Mouse (Mus musculus): ENCODE data around the gene Wnt9a. TPM values are rescaled to one million over a fixed set of nuclear protein-coding genes. Genes with fewer than 3 reads are reported as not detected.

The Wnt9a gene
- polyA plus RNA-seq, 2 experiments from 2014 or later = not detected

DNA sequence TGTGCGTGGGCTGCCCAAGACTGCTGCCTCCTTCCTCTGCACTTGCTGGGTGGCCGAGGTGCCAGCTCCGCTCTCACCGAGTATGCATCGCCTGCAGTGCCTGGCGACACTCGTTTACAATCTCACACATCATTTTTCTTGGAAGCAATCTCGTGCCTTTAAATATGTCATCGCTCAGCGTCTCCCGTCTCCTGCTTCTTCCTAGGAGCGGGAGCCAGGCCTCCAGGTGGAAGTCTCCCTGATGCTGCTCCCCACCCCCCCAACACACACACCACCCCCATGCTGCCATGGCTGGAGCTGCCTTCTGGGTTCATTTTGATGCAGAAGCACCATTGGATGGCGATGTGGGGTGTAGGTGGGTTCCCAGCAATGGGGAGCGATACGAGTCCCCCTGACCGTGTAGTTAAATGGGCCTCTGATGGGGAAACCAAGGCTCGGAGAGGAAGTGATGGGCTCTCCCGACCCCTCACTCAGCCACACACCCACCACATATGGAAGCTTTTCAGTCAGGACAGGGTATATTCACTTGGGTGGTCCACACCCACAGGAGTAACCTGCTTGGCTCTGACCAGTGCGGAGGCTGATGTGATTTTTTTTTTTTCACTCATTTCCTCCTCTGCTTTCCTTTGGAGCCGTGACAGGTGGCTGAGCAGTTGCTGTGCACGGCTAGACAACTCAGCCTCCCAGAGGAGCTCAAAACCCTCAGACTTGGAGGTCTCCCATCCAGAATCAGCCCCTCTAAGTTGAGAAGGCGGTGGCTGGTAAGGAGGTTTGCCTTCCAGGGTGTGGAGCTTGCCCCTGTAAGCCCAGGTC is 1.5 kb upstream of the Wnt9a start:
- no peak for ATAC-seq

DNA sequence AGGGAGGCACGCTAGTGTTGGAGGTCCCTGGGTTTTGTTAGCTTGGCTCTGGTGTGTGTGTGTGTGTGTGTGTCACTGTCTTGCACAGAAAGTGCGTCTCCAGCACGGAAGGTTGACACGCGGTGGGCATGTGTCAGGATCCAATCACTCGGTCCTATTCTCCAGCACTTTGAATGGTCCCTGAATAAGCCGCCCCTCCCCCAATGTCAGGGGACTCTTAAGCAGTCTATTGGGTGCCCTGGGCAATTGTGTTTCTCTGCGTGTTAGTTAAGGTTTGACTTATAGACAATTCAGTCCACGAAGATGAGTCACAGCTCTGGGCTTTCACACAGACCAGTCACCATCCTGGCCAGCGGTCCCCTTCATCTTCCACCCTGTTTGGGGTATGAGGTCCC is 910 bp upstream of the Wnt9a start:
- no peak for ATAC-seq

DNA sequence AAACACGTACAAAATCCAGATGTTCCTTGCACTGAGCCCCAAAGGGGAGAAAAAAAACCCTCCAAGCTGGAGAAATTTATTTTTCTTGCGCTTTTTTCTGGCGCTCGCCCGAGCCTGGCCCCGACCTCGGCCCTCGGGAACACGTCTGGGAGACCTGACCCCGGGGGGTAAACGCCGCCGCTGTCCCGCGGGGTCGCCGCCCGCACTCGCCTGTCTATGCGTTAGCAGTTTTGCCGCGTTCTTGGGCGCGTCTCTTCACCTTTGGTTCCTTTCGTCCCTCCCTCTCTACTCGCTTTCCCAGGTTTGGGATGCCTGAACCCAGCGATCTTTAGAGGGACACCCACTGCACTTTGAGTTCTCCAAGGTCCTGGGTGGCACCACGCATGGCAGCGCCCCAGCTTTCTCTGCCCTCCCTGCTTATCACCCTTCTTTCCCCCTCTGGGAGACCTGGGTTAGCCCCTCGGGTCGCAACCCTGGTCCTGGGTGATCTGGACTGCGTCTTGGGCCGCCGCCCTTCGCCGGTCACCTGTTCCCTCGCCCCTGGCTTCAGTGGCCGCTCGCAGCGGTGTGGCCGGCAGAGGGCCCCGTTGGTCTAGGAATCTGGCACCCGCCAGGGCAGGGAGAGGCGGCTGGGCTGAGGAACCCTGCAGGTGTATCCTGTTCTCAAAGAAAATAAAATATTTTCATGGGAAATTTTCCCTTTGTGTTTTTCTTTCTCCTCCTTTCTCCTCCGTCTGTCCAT is 865 bp downstream of the Wnt9a start:
- ATAC-seq = no peak

DNA sequence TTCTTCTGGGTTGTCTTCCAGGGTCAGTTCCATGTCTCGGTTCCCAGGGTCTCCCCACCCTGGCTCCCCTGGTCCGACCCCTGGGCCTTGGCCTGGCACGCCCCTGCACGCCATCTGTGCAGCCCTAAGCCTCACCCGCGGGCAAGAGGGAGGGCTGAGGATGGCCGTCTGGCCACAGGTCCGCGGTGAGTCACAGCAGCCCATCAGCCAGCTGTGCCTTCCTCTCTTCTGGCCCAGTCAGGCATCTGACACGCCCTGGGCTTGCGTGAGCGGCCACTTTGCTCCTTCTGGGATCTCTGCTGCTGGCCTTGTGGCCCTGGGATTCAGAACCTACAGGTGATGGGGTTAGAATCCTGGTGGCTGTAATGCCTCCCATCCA is 1.4 kb downstream of the Wnt9a start:
- ATAC-seq = no peak

DNA sequence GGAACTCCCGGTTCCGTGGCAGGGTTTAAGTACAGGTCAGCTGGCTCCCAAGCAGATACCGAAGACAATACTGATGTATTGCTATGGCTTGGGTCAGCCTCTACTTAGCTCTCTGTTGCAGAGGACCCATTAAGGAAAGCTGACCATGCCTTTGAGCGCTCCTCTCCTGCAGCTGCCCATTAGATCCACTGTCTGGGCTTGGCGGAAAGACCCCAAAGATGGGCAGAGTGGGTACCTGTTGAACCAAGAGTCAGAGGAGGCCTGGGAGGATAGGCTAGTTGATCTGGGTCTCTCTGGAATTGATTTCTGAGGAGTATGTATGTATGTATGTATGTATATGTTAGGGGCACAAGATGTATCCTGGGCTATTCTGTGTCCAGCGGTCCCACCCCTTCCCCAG is 1.9 kb downstream of the Wnt9a start:
- no peak for ATAC-seq

DNA sequence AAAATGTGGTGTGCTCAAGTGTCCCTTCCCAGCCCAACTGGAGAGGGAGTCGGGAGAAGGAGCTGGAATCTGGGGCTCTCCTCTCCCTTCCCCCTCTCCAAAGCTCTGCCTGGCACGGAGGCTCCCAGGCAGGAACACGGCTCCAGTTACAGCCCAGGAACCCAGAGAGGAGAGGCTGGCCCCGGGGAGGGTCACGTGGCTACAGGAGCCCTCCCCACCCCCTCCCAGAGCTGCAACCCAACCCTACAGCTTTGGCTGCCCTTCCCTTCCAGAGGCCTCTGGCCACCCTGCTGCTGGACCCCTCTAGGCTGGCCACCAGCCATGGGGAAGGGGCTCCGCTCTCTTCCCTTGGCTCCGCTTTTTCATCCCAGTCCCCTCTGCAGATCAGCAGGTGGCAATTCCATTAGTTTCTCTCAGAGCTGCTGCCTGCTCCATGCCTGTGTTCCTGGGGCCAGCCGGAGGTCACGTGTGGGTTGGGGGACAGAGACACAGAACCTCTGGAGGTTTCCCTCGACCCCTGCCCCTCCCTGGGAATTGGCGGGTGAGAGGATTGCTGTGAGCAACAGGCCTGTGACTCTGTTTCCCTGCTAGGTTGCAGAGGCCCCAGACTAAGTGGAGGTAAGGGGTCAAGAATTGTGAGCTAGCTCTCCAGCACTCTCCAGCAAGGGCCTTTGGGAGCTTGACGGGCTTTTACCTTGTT is 2.5 kb downstream of the Wnt9a start:
- no peak for ATAC-seq

DNA sequence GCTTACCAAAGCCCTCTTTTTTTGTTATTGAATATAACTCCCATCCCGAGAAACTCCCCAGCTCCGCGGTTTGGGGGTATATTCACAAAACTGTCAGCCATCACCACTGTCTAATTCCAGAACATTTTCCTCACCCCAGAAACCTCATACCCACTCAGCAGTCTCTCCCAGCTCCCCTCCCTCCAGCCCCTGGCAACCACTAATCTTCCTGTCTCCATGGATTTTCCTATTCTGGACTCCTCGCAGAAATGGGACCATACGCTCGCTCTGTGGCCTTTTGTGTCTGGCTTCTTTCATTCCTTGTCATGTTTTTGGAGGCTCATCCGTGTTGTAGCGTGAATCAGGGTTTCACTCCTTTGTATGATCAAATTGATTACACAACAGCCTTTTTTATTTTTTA is 3.2 kb downstream of the Wnt9a start:
- no peak for ATAC-seq

DNA sequence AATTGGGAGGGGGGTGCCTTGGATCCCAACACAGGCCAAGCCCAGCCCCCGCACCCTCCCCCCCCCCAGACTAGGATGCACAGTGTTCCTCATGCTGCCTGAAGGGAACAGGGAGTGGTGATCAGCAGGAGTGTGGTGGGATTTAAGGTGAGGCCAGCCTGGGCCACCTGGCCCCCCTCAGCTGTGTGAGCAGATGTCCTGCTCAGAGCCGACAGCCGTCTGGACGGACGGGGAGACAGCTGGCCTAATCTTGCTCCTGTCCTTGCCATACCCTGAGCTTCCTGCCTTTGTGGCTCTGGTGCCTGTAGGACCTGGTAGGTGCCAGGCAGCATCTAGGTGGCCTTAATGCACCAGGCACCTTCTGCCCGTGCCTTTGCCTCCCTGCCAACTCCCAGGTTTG is 5.3 kb downstream of the Wnt9a start:
- ATAC-seq = no peak

DNA sequence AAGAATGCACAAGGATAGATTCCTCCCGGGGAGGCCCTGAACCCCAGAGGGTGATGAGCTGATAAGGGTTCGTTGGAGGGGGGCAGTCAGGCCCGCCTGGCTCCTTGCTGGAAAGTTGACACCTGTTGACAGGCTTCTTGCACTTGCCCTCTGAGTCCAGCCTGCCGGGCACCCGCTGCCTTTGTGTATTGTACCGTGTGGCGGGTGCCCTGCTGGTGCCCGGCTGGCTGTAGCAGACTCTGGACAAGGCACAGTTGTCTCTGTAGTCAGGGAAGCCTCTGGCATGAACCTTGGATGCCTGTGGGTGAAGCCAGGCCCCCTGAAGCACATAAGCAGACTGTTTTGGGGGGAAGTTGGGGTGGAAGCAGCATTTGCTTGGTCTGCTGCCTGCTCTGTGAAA is 5.8 kb downstream of the Wnt9a start:
- no peak for ATAC-seq

DNA sequence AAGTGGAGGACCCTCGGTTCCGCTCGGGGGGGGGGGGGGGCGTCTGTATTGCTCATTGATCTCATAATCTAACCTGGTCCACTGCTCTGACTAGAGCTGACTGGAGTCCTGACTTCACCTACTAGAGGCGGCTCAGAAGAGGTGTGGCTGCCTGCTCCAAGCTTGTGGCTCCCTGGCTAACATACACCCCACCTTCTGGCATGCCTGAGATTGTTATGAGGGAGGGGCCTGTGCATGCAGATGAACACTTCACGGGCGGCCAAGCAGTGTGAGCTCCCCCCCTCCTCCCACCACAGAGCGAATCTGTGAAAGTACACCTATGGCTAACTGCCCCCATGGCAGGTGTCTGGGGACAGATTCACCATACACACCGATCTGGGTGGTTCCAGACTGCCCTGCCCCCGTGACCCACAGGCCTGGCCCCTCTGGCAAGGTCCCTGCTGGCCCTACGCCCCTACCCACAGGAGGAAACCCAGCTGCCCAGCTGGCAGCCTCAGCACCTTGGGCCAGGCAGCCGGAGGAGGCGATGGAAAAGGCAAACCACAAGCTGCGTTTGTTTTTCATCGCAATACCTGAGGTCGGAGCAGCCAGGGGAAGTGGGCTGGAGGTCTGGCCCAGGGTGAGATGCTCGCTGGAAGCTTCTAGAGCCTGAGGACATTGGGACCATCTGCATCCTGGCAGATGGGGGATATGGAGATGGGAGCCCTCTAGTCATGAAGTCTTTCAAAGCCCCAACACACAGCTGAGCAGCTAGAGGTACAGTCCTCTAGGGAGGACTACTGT is 6.5 kb downstream of the Wnt9a start:
- no peak for ATAC-seq

DNA sequence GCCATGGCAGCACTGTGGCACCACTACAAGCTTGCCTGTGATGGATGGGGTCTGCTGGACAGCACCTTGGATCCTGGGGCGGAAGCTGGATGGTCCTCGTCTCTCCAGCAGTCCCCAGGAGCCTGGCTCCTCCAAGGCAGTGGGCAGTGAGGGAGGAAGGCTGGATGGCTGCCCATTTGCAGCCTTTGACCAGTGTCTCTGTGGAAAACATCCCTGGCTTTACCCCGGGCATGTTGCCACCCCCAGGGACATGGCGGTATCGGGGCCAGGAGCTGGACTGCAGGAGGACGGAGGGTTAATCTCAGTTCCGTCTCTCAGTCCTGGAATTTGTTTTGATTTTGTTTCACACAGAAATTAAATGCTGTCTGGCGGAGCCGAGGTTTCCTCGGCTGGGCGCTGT is 7.2 kb downstream of the Wnt9a start:
- ATAC-seq = no peak

DNA sequence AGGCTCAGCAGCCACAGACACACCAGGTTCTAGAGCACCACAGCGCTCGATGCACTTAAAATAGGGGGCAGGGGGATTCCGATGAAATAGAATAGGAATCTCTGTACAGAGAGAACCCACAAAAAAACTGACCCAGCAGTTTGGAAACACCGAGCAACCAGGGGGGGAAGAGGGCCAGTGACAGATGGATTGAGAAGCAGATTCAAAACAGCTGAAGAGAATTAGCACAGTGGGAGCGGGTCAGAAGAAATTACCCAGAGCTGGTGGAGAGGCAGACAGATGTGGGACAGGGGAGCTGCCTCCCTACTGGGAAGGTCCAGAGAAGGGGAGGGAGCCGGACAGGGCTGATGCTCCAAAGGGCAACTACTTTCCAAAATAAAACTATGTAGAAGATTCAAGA is 9.8 kb downstream of the Wnt9a start:
- no peak for ATAC-seq

DNA sequence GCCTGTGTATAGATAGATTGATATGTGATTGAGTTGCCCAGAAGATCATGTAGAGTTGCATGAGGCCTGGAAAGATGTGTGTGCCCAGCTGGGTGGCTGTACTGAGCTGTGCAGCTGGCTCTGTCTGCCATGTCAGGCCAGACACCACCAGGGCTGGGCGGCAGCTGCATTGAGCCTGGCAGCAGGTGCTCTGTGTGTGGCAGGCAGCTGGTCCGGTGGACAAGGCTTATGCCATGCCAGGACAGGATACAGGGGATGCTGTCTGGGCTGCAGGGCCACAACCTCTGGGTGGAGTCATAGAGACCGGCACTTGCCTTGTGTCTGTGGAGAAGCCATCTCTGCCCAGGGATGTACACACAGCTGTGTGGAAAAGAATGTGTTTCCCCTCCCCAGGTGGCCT is 16.3 kb downstream of the Wnt9a start:
- ATAC-seq = no peak

DNA sequence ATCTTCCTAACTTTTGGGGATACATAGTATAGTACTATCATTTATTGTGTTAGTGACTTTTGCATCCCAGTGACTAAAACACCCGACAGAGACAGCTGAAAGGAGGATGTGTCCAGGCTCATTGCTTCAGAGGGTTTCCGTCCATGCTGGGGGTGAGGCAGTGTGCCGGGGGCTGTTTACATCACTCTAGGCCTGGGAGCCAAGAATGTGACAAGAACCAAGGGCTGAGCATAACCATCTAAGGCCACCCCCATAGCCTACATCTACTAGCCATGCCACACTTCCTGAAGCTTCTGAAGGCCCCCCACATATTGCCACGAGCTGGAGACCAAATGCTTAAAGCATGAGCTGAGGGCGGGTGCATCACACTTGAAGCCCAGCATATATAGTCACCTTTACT is 18.0 kb downstream of the Wnt9a start:
- no peak for ATAC-seq

DNA sequence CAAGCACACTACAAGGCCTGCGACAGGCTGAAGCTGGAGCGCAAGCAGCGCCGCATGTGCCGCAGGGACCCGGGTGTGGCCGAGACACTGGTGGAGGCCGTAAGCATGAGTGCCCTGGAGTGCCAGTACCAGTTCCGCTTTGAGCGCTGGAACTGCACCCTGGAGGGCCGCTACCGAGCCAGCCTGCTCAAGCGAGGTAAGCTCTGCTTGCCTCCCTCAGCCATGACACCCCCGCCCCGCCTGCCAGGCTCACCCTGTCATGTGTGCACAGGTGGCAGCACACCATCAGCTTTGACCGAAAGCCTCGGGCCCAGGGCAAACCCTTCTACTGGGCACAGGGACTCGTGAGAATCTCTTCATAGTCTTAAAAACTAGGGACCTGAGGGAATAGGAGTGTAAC is 20.9 kb downstream of the Wnt9a start:
- ATAC-seq = no peak

DNA sequence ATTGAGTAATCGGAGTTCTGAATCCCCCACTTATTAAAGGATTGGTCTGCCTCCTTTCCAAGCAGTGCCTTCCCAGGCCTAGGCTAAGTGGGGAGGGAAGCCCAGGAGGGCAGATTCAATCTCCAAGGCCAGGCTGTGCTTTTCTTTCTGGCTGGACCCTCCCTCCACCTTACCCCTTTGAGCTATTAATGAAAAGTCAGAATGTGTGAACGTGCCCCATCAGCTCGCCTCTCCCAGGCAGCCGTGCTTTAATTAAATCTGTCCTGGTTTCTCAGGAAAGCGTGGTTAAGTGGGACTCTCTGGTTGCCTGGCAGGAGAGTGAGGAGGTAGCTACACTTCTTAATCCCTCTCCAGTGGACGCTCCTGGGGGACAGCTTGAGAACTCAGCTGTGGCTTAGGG is 22.9 kb downstream of the Wnt9a start:
- ATAC-seq = no peak

DNA sequence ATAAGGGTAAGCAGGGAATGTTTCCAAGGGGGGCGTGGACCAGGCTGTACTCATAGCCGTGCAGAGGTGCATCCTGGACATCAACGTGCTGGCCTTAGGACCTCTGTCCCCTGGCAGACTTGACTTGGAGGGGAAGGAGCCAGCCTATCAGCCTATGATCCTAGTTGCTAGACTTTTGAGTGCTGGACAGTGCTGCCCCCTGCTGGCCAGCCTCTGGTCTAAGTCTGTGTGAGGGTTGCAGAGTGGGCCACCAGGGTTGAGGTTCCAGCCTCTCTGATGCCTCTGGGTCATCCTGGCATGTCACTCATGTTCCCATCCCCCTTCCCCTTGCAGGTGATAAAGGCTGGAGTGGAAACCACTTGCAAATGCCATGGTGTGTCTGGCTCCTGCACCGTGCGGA is 23.8 kb downstream of the Wnt9a start:
- no peak for ATAC-seq

DNA sequence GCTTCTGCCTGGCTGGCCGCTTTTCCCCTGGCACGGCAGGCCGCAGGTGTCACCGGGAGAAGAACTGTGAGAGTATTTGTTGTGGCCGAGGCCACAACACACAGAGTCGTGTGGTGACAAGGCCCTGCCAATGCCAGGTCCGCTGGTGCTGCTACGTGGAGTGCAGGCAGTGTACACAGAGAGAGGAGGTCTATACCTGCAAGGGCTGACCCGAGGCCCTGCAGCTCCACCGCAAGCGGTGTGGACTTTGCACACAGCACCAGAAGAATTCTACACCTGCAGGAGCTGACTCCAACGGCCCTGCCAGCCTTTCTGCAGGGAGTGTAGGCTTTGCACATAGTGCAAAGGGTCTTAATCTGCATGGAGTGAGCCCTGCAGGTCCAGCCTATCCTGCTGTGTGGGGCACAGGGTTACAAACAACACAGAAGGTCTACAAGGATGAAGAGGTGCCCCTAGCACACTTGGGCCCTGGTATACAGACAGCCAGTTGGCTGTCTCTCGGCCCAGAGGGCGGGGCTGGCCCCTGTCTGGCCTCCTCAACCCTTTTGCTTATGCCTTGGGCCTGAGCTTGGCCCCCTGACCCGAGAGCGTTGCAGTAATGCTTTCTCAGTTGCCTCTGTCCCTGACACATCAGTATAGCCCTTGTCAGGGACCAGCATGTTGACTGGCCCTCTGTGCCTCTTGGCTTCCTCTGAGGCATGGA is 24.6 kb downstream of the Wnt9a start:
- no peak for ATAC-seq

DNA sequence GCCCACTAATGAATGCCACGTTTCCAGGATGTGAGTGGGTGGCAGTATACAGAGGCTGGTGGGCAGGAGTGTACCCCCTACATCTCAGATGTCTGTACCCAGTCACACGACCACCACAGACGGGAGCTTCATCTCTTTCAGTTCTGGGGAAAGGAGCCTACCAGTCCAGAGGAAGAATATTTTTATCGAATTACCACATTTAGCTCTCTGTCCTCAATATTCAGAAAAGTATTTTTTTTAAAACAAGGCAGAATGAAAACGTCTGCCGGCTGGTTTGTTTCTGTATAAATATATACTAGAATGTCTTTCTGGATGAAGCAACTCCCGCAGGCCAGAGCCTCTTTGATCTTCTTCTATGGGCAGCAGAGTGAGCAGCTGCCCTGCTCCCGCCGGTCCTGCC is 26.2 kb downstream of the Wnt9a start:
- ATAC-seq = no peak

DNA sequence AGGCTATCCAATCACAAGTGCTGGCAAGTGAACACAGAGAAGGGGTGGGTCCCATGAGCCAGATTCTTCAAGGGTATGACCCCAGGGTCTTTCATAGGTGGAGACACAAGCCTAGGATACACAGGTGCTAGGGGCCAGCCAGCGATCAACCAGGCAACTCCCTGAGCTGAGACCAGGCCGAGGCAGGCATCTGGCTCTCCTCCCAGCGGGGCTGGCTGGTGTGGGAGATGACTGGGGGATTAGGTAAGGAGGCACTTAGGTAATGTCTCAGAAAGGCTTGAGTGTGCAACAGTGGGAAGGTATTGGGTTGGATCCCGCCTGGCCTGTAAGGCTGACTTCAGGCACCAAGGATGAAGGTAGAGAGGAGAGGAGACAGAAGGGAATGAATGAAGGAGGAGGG is 28.4 kb downstream of the Wnt9a start:
- ATAC-seq = no peak

DNA sequence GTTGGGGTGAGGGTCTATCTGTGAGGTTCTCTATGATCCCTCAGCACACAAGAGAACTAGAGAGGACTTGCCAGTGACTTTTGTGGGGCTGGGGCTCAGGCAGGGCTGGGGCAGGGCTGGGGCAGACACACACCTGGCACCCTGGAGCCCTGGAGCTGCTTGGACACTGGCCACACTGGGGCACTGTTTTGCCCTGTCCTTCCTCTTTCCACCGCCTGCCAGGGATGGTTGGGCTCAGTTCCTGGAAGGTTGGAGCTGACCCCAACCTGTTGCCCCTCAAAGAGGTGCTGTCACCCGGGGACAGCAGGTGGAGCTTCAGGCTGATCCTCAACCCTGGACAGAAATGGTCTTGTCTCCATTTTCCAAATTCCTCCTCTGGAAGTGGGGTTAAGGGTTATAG is 29.2 kb downstream of the Wnt9a start:
- ATAC-seq = no peak

DNA sequence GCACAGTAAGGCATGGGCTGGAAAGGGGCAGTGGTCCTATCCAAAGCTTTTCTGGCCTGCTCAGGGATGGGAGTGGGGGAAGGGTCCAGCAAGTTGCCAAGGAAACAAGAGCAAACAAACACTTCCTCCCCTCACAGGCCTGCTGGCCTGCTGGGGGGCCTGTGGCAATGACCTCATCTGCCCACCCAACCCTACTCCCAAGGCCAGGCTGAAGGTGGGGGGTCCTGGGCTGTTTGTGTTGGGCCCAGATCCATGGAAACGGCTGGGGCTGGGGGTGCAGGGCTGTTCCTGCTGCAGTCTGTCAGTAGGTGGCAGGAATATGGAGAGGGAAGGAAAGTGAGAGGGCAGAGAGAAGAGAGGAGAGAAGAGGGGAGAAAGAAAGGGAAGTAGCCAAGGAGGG is 29.7 kb downstream of the Wnt9a start:
- no peak for ATAC-seq
